Mouse (Mus musculus) cerebellum, adult 2 months (tissue): Measurements from ENCODE around the gene Klhl42.

ENCODE experiments used
- CTCF ChIP-seq: fragments of 200-500 bp; IDR thresholded peaks from 2 replicates; pipeline ENCODE4 v1.5.1; 2011; ENCODE audit warnings: low read depth, mild to moderate bottlenecking, control low read depth, low read length, moderate library complexity, borderline replicate concordance; ENCODE audit not compliant: insufficient read depth
- POLR2A ChIP-seq: fragments of 200-500 bp; IDR thresholded peaks from 2 replicates; pipeline ENCODE4 v1.6.1; 2011; ENCODE audit warnings: low read length, control low read depth, borderline replicate concordance; ENCODE audit not compliant: insufficient read depth

GRCm38 (mm10) chr6:147052440-147052839 is 38.7 kb upstream of the Klhl42 start:
- no peak for TF ChIP-seq POLR2A
- no peak for TF ChIP-seq CTCF
